Mouse (Mus musculus) lung, embryonic 16.5 days (tissue): ENCODE results near the gene Nhs. TPM values are rescaled to one million over a fixed set of nuclear protein-coding genes. Genes with fewer than 3 reads are reported as not detected.

Experiments
- ATAC-seq: fragments of 200-750 bp; cut with Nextera tagmentation; 2 replicates; pipeline ENCODE4 v1.8.0; 2017; ENCODE audit warnings: low read depth, mild to moderate bottlenecking, moderate library complexity
- H3K27ac ChIP-seq: fragments of 300-500 bp; sonication (generic); 2 replicates; pipeline ENCODE4 v1.5.1; 2014; ENCODE audit warnings: mild to moderate bottlenecking, control low read depth, low read length
- H3K27me3 ChIP-seq: fragments of 300-500 bp; sonication (generic); 2 replicates; pipeline ENCODE4 v1.6.1; 2014; ENCODE audit warnings: low read depth, low read length, mixed read lengths; ENCODE audit not compliant: control insufficient read depth, insufficient read depth
- H3K36me3 ChIP-seq: fragments of 300-500 bp; sonication (generic); 2 replicates; pipeline ENCODE4 v1.6.1; 2014; ENCODE audit warnings: low read length; ENCODE audit not compliant: control insufficient read depth, insufficient read depth
- H3K4me1 ChIP-seq: fragments of 300-500 bp; sonication (generic); replicated peaks from 2 replicates; pipeline ENCODE4 v1.6.1; 2014; ENCODE audit warnings: low read length, mixed read lengths; ENCODE audit not compliant: control insufficient read depth, insufficient read depth
- H3K4me2 ChIP-seq: fragments of 300-500 bp; sonication (generic); 2 replicates; pipeline ENCODE4 v1.6.1; 2014; ENCODE audit warnings: low read depth, low read length, control low read depth
- H3K4me3 ChIP-seq: fragments of 300-500 bp; sonication (generic); 2 replicates; pipeline ENCODE4 v1.5.1; 2014; ENCODE audit warnings: mild to moderate bottlenecking, low read length, control low read depth
- H3K9ac ChIP-seq: fragments of 300-500 bp; sonication (generic); 2 replicates; pipeline ENCODE4 v1.6.1; 2014; ENCODE audit warnings: low read length, control low read depth
- H3K9me3 ChIP-seq: fragments of 300-500 bp; sonication (generic); 2 replicates; pipeline ENCODE4 v1.6.1; 2016; ENCODE audit warnings: low read length; ENCODE audit not compliant: control insufficient read depth
- WGBS: fragments of 180-500 bp; shearing (Covaris S2); extraction: QIAGEN DNeasy Blood & Tissue Kit; methylation state at CpG from one replicate; pipeline ENCODE4 v1.1.7; 2014; 5-methylcytosine and 5-hydroxymethylcytosine counted together
- polyA plus RNA-seq: library from polyadenylated mRNA; unstranded; fragments of >200 nt; fragmentation: Nextera tagmentation; extraction: Ambion mirVana; gene quantifications from 2 replicates; pipeline ENCODE4 v1.2.1, GENCODE M21; 2015

Gene Nhs
- 1.0 and 1.1 TPM in 2 replicates for polyA plus RNA-seq

DNA sequence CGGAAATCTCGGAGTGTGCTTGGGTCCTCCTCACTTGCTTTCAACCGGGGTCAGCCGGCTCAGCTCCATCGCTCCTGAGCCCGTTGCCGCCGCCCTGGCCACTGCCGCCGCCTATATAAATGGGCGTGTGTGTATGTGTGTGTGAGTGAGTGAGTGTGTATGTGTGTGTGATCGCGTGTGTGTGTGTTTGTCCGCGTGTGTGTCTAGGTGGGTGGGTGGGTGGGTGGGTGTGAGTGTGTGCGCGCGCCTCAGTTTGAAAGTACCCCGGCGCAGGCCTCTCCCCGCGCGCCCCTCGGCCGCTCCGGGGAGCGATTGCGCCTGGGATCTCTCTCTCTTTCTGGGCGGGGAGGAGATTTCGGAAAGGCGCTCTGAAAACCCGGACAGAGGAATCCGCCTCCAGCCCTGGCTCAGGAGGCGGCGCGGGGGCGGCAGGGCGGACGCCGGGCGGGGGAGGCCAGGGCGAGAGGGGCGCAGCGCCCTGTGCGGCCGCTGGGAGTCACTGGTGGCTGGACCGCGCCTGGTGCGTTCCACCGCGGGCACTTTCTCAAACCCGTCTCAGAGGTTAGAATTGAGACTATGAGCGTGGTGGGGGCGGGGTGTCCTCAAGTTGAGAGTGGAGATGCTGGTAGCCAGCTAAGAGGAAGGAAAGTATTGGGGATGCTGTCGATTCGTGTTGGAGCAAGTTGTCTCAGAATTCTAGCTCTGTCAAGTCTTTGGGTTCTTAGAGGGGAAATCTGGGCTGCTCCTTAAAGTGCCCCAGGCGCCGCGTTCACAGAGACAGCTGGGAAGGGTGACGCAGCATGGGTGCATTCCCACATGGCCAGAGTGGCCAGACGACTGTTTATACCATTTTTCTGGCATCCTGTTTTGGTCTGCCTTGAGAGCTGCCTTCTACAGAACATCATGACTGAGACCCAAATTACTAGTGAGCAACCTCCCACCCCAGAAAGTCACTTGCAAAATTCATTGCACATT, at the start of gene Nhs:
Gene Nhs (minus strand): TSS at position 94 of the 975 bp plus-strand sequence.
- Histone ChIP-seq H3K4me3 (peak within 1 kb of the TSS; percentile 63), H3K36me3 (no peaks in the 10 kb centered on the region), H3K9ac (peak within 1 kb of the TSS; percentile 72), H3K27me3 (peaks cover 3% of the 10 kb centered on the region), H3K4me1 (no peaks in the 10 kb centered on the region), H3K4me2 (peak within 1 kb of the TSS; percentile 83), H3K27ac (peak within 1 kb of the TSS; percentile 12; the same call in 1 of the 2 replicates), H3K9me3 (no peaks in the 10 kb centered on the region)
- ATAC-seq: peak; percentile 96
- WGBS: 21% methylated on average over 49 of the region's 61 CpGs

DNA sequence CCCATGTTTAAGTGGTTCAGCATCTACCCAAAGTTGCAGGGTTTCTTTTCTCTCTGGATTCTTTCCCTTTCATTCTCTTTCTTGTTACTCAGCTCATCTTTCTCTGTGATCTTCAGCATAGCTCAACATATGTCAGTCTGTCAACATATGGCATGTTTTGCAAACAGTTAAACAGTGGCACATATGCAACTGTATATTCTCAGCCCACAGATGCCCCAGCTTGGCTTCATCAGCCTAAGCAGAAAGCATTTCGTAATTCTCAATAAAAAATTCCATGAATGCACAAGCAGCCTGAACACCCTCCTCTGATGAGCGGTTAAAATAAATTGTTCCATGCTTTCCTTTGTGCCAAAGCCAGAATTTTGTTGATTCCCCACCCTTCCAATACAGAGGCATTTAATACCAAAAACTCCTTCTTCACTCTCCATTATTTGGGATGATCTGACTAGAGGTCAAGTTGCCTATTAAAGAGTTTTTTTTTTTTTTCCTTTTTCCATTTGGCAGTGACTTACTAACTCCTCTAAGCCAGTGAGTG, 46.9 kb upstream of the Nhs start:
- Histone ChIP-seq H3K27me3 (no peaks in the 10 kb centered on the region; the same call in 1 of the 2 replicates), H3K4me2 (no peak overlapping the region), H3K4me1 (no peaks in the 10 kb centered on the region), H3K9ac (no peak overlapping the region), H3K36me3 (no peaks in the 10 kb centered on the region), H3K27ac (no peak overlapping the region), H3K4me3 (no peak overlapping the region), H3K9me3 (no peaks in the 10 kb centered on the region)
- 51% methylated on average over 2 of the region's 2 CpGs for WGBS
- ATAC-seq: peak; percentile 89

DNA sequence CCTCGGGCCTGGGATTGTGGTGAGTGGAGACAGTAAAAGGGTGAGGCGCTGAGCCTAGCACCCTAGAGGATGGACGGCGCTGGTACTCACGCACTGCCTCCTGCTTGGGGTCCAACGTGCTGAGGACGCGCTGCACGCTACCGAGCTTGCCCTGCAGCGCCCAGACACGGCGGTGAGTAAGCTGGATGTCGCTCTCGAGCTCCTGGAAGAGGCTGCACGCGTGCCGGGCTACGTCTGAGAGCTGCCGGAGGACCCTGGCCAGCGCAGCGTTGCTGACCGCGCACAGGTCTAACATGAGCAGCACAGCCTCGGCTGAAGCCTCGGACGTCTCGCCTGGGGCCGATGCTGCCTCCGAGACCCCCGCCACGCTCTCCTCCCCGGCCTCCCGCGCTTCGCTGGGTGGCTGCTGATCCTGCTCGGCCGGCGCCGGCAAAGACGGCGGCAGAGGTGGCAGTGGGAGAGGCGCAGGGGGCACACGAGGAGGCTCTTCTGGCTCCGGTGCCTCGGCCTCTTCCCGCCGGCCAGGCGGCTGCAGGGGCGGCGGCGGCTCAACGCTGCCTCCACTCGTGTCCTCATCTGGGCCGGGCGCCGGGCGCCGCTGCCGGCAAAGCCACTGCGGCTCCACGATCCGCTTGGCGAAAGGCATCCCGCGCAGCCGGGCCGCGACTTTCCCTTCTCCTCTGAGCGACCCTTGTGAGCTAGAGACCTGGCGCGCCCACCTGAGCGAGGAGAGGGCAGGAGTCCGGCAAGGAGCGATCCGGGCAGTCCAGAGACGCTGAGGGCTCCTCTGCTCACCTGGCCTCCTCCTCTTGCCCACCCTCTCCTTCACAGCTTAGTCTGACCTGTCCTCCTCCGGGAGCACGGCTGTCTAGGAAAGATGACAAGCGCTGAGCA, 540 bp downstream of the Nhs start:
- no peaks in the 10 kb centered on the region for H3K4me1 ChIP-seq
- peak overlapping the region; percentile 63 for H3K4me3 ChIP-seq
- 24% methylated on average over 54 of the region's 80 CpGs for WGBS
- no peaks in the 10 kb centered on the region for H3K9me3 ChIP-seq
- H3K4me2 ChIP-seq: peak overlapping the region; percentile 83
- ATAC-seq: peak; percentile 31
- H3K9ac ChIP-seq: peak overlapping the region; percentile 72
- peaks cover 3% of the 10 kb centered on the region for H3K27me3 ChIP-seq
- no peaks in the 10 kb centered on the region for H3K36me3 ChIP-seq
- H3K27ac ChIP-seq: peak overlapping the region; percentile 12; the same call in 1 of the 2 replicates

DNA sequence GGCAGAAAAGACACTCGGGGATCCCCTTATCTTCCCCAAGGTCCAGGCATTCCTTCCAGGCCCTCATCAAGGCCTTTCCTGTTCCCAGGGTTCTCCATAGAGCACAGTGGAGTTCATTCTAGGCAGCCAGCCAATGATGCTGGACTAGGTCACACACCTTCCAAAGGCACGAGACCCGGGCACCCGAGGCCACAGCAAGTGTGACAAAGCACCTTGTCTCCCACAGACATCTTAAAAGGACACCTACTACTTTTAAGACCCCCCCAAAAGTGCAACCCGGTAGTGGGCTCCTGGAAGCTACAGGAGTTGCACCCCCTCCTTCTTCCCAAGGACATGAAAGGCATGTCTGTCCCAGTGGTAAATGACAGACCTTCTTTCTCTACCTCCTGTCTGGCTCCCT, 1.4 kb downstream of the Nhs start:
- Histone ChIP-seq H3K27me3 (peaks cover 6% of the 10 kb centered on the region), H3K9ac (peak overlapping the region; percentile 72), H3K4me2 (peak overlapping the region; percentile 83), H3K4me3 (peak overlapping the region; percentile 63), H3K36me3 (no peaks in the 10 kb centered on the region), H3K4me1 (no peaks in the 10 kb centered on the region), H3K9me3 (no peaks in the 10 kb centered on the region), H3K27ac (no peak overlapping the region)
- ATAC-seq: no peak
- 42% methylated on average over 5 of the region's 5 CpGs for WGBS

DNA sequence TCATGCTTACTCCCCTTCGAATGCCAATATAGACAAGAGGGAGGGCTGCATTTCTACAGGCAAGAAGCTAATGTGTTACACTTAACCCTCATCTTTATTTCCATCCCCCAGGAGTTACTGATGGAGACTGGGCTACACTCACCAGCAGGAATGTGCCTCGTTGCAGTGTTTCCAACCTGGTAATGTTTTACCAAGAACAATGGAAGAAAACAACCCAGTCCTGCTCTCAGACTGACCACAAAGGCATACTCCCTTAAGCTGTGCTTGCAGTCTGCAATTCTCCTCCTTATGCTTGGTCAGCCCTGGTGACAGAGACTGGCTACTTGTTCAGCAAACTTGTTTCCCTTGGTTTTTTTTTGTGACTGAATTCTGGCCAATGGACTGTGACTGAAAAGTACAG, 21.7 kb downstream of the Nhs start:
- no peak overlapping the region for H3K27ac ChIP-seq
- no peaks in the 10 kb centered on the region for H3K36me3 ChIP-seq
- no peaks in the 10 kb centered on the region for H3K4me1 ChIP-seq
- H3K27me3 ChIP-seq: peaks cover 2% of the 10 kb centered on the region; the same call in 1 of the 2 replicates
- 63% methylated on average over 2 of the region's 2 CpGs for WGBS
- no peak for ATAC-seq
- H3K4me2 ChIP-seq: no peak overlapping the region
- no peaks in the 10 kb centered on the region for H3K9me3 ChIP-seq
- H3K9ac ChIP-seq: no peak overlapping the region
- no peak overlapping the region for H3K4me3 ChIP-seq

DNA sequence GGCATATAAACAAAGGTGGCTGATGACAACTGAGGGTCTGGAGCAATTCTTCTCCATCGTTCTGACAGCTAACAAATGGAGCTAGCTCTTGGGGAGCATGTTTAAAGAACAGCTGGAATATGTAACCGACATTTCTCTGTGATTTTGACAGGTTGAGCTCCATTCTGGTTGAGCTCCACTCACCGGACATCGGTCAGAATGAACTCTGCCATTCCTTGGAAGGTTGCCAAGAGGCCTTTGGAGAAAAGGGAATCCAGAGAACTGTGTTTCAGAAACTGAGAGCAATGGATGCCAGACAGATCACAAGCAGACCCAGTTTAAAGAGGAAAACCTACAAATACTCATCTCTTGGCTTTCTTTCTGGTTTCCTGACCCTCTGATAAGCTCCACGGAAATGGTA, 46.3 kb downstream of the Nhs start:
- no peaks in the 10 kb centered on the region; the same call in none of the 2 replicates for H3K27me3 ChIP-seq
- WGBS: 40% methylated on average over 5 of the region's 5 CpGs
- no peak overlapping the region for H3K9ac ChIP-seq
- H3K9me3 ChIP-seq: no peaks in the 10 kb centered on the region
- H3K27ac ChIP-seq: no peak overlapping the region
- ATAC-seq: peak; percentile 59
- no peaks in the 10 kb centered on the region for H3K36me3 ChIP-seq
- no peak overlapping the region for H3K4me2 ChIP-seq
- H3K4me1 ChIP-seq: no peaks in the 10 kb centered on the region
- H3K4me3 ChIP-seq: no peak overlapping the region

DNA sequence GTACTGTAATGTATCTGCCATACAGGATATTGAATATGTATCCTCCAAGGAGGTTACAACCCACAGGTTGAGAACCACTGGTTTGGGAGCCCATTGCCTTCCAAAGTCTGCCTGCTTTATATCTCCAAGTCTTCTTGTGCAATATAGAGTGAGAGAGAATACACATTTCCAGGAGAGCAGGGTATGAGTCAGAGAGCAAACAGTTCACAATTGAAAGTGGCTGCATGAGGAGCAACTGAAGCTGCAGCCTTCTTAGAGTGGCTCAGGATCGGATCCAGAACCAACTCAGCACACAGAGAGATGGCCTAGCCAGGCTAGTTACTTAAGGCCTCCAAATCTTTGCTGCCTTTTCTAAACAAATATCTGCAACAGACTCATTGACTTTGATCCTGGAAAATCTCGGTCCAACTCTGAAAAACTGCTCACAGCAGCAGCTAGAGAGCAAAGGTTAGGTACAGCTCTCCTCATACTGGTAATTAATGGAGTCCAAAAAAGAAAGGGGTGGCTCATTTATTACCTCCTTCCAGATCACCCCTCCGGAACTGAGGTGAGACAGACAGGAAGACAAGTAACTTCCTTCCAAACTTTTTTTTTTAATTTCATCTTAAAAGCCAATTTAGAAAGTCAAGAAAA, 56.6 kb downstream of the Nhs start:
- WGBS: 34% methylated on average over 3 of the region's 3 CpGs
- peak; percentile 69 for ATAC-seq

DNA sequence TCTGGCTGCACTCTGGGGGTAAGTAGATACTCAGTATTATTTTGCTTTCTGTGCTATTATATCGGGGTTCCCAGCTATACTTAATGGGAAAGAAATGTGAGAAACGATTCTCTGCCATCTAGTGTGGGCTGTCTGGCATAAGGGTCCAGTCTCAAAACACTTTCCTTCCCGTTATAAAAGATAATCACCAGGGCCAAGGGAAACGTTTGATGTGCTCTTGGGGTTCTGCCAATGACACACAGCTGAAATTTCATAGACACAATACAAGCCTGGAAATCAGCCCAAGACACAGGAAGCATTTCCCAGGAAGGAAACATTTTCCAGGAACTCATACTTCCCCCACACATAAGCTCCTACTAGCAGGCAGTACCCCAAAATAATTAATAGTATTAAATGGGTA, 61.2 kb downstream of the Nhs start:
- H3K4me1 ChIP-seq: peaks cover 5% of the 10 kb centered on the region; the same call in 1 of the 2 replicates
- H3K36me3 ChIP-seq: no peaks in the 10 kb centered on the region
- ATAC-seq: peak; percentile 72
- H3K27me3 ChIP-seq: no peaks in the 10 kb centered on the region; the same call in 1 of the 2 replicates
- no peak overlapping the region for H3K9ac ChIP-seq
- no peak overlapping the region for H3K4me2 ChIP-seq
- H3K9me3 ChIP-seq: no peaks in the 10 kb centered on the region
- H3K27ac ChIP-seq: peak overlapping the region; percentile 31; the same call in 1 of the 2 replicates
- 29% methylated on average over 4 of the region's 4 CpGs for WGBS
- no peak overlapping the region for H3K4me3 ChIP-seq

More for the DNA sequence above, 56.6 kb downstream of the Nhs start:
- Histone ChIP-seq H3K9ac (no peak overlapping the region), H3K27ac (no peak overlapping the region; the same call in 1 of the 2 replicates), H3K27me3 (no peaks in the 10 kb centered on the region; the same call in none of the 2 replicates), H3K9me3 (no peaks in the 10 kb centered on the region), H3K4me3 (no peak overlapping the region), H3K4me2 (no peak overlapping the region), H3K4me1 (peaks cover 5% of the 10 kb centered on the region; the same call in 1 of the 2 replicates), H3K36me3 (no peaks in the 10 kb centered on the region)
